Mouse (Mus musculus): ENCODE results near the gene Lemd2.

GRCm38 (mm10) chr17:27152976-27153723, 51.1 kb downstream of the Lemd2 start:
- TF ChIP-seq CTCF (IDR thresholded peaks at IDR 0.05; ENCODE audit: low read depth, low read length) (no peak), POLR2A (IDR thresholded peaks at IDR 0.05; ENCODE audit: extremely low read depth, insufficient read depth, low read length) (no peak)
